Mouse (Mus musculus) large intestine, adult 2 months (tissue): ENCODE results near the gene Rpl6. TPM values are rescaled to one million over a fixed set of nuclear protein-coding genes. Genes with fewer than 3 reads are reported as not detected.

Experiments
- DNase-seq: peaks from one replicate; pipeline ENCODE4 v3.0.0-alpha.2; 2012; ENCODE audit warnings: low read depth, low spot score
- WGBS: fragments of 180-500 bp; shearing (Covaris S2); methylation state at CpG from one replicate; pipeline ENCODE4 v1.1.7; 2018; 5-methylcytosine and 5-hydroxymethylcytosine counted together
- polyA plus RNA-seq: library from polyadenylated mRNA; depleted of rRNA; stranded (reverse); fragments of >200 nt; gene quantifications from 2 replicates; pipeline ENCODE4 v1.2.3, GENCODE M21; 2012; rRNA removed

The Rpl6 gene
- polyA plus RNA-seq, 1 experiment = 383 TPM

DNA sequence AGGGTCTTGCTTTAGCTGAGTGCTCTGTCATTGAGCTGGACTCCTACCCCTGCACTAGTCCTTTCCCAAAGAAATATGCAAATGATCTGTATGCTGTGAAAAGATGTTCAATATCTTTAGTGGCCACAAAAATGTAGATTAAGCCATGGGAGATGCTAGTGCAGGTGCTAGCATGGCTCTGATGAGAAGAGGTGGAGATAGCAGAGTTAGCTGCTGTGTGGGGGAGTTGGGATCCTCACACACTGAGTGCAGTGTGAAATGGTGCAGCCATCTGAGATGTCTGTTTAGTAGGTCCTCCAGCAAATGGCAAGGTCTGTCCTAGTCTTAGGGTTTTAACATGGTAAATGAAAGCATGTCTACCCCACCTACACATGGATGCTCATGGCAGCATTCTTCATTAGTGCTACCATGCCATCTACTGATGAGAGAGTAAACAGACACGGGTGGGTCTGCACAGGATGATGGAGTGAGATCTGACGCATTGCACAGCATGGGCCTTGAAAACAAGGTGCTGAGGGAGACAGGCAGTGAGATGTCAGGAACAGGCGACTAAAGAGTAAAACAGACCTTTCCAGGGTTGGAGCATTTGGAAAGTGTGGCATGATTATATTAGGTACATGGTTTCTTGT, 44.6 kb downstream of the Rpl6 start:
- 69% methylated on average over 3 of the region's 3 CpGs for WGBS
- DNase-seq = no peak

DNA sequence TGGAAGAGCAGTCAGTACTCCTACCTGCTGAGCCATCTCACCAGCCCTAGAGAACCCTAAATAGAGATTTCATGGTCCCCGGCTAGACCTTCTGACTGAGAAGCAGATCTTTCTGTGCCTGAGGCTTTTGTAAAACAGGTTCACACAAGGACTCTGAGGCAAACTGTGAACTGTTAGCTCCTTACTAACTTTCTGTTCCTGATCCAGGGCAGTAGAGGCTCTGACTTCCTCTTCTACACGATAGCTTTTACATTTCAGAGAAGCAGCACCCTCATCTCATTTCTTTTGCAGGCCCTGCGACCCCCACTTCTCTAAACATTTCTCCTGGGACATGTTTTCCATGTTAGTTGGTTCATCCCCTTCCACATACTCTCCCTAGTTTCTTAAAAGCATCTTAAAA, 45.4 kb downstream of the Rpl6 start:
- no peak for DNase-seq
- WGBS = 74% methylated on average over 3 of the region's 3 CpGs

- no peak for DNase-seq
- 78% methylated on average over 8 of the region's 8 CpGs for WGBS
These were observed 47.5 kb downstream of the Rpl6 start for GRCm38 (mm10) chr5:121251813-121252212.

- 89% methylated on average over 18 of the region's 18 CpGs for WGBS
- no peak for DNase-seq
These were observed 49.7 kb downstream of the Rpl6 start for GRCm38 (mm10) chr5:121253816-121254497.

GRCm38 (mm10) chr5:121254977-121255376, 50.7 kb downstream of the Rpl6 start:
- 86% methylated on average over 7 of the region's 7 CpGs for WGBS
- no peak for DNase-seq

Other genes with a start within 250 kb of the Rpl6 start
- gene Rph3a, start 194.4 kb upstream of the Rpl6 start, polyA plus RNA-seq = 0.31 and 0.33 TPM in 2 replicates
- 20.0 and 25.5 TPM in 2 replicates for gene Ptpn11, start 13.1 kb upstream of the Rpl6 start, polyA plus RNA-seq
- gene Hectd4, start 15.7 kb downstream of the Rpl6 start, polyA plus RNA-seq = 9.5 and 20.5 TPM in 2 replicates
- 99.6 and 125 TPM in 2 replicates for gene Trafd1, start 181.2 kb downstream of the Rpl6 start, polyA plus RNA-seq
- 6.5 and 10.2 TPM in 2 replicates for gene Naa25, start 193.5 kb downstream of the Rpl6 start, polyA plus RNA-seq
- 6.6 and 9.1 TPM in 2 replicates for gene Tmem116, start 247.4 kb downstream of the Rpl6 start, polyA plus RNA-seq
- gene Erp29, start 248.0 kb downstream of the Rpl6 start, polyA plus RNA-seq = 43.5 and 53.7 TPM in 2 replicates